Mouse (Mus musculus): ENCODE data around the gene Fem1a. TPM values are rescaled to one million over a fixed set of nuclear protein-coding genes. Genes with fewer than 3 reads are reported as not detected.

Fem1a gene
- polyA plus RNA-seq, 1 experiment = 19.9 TPM

- Histone ChIP-seq H3K4me1 (ENCODE audit: control insufficient read depth, insufficient read depth, low read length) (peaks cover 3% of the 10 kb centered on the region; the same call in 1 of the 2 replicates), H3K27ac (ENCODE audit: insufficient read depth, low read length) (peak overlapping the region; percentile 22; the same call in 1 of the 2 replicates), H3K27me3 (ENCODE audit: control insufficient read depth, insufficient read depth, low read length) (no peaks in the 10 kb centered on the region), H3K4me3 (replicated peaks; ENCODE audit: insufficient read depth, low read depth, low read length) (peak overlapping the region; percentile 43)
- WGBS = under 1% methylated on average over 14 of the region's 14 CpGs
- TF ChIP-seq CTCF (IDR thresholded peaks at IDR 0.05; ENCODE audit: borderline replicate concordance, insufficient read depth, low read depth, low read length) (no peak), POLR2A (IDR thresholded peaks at IDR 0.05; ENCODE audit: borderline replicate concordance, insufficient read depth, low read length) (peak; percentile 37; the same call in 1 of the 2 replicates)
- peak; percentile 90 to 93 for DNase-seq
Measured at GRCm38 (mm10) chr17:56233818-56234469, 22.7 kb upstream of the Fem1a start.

GRCm38 (mm10) chr17:56241541-56242401 is 14.8 kb upstream of the Fem1a start:
- Histone ChIP-seq H3K4me1 (ENCODE audit: control insufficient read depth, insufficient read depth, low read length) (peaks cover 7% of the 10 kb centered on the region; the same call in 1 of the 2 replicates), H3K4me3 (replicated peaks; ENCODE audit: insufficient read depth, low read depth, low read length) (peak overlapping the region; percentile 98), H3K27ac (ENCODE audit: insufficient read depth, low read length) (peak overlapping the region; percentile 84), H3K27me3 (ENCODE audit: control insufficient read depth, insufficient read depth, low read length) (no peaks in the 10 kb centered on the region)
- peak; percentile 91 to 93 for DNase-seq
- TF ChIP-seq POLR2A (IDR thresholded peaks at IDR 0.05; ENCODE audit: borderline replicate concordance, insufficient read depth, low read length) = peak; percentile 100
- TF ChIP-seq CTCF (IDR thresholded peaks at IDR 0.05; ENCODE audit: borderline replicate concordance, insufficient read depth, low read depth, low read length) = peak; percentile 28; the same call in 1 of the 2 replicates
- under 1% methylated on average over 33 of the region's 33 CpGs for WGBS

GRCm38 (mm10) chr17:56245608-56246007 is 11.0 kb upstream of the Fem1a start:
- 37% methylated on average over 7 of the region's 7 CpGs for WGBS
- no peak overlapping the region for H3K4me3 ChIP-seq (replicated peaks; ENCODE audit: insufficient read depth, low read depth, low read length)
- TF ChIP-seq CTCF (IDR thresholded peaks at IDR 0.05; ENCODE audit: borderline replicate concordance, insufficient read depth, low read depth, low read length) (no peak), POLR2A (IDR thresholded peaks at IDR 0.05; ENCODE audit: borderline replicate concordance, insufficient read depth, low read length) (no peak)
- H3K4me1 ChIP-seq (ENCODE audit: control insufficient read depth, insufficient read depth, low read length) = peaks cover 7% of the 10 kb centered on the region; the same call in 1 of the 2 replicates
- DNase-seq = no peak
- H3K27me3 ChIP-seq (ENCODE audit: control insufficient read depth, insufficient read depth, low read length) = no peaks in the 10 kb centered on the region
- H3K27ac ChIP-seq (ENCODE audit: insufficient read depth, low read length) = no peak overlapping the region

- no peaks in the 10 kb centered on the region for H3K4me1 ChIP-seq (ENCODE audit: control insufficient read depth, insufficient read depth, low read length)
- DNase-seq = peak; percentile 59 to 73
- H3K27ac ChIP-seq (ENCODE audit: insufficient read depth, low read length) = no peak overlapping the region
- H3K4me3 ChIP-seq (replicated peaks; ENCODE audit: insufficient read depth, low read depth, low read length) = no peak overlapping the region
- no peaks in the 10 kb centered on the region for H3K27me3 ChIP-seq (ENCODE audit: control insufficient read depth, insufficient read depth, low read length)
- 14% methylated on average over 6 of the region's 6 CpGs for WGBS
- TF ChIP-seq CTCF (IDR thresholded peaks at IDR 0.05; ENCODE audit: borderline replicate concordance, insufficient read depth, low read depth, low read length) = peak; percentile 55; the same call in 1 of the 2 replicates
- no peak for TF ChIP-seq POLR2A (IDR thresholded peaks at IDR 0.05; ENCODE audit: borderline replicate concordance, insufficient read depth, low read length)
Measured at GRCm38 (mm10) chr17:56251136-56251829, 5.3 kb upstream of the Fem1a start.

GRCm38 (mm10) chr17:56254695-56255094 is 1.9 kb upstream of the Fem1a start:
- Histone ChIP-seq H3K27me3 (ENCODE audit: control insufficient read depth, insufficient read depth, low read length) (no peaks in the 10 kb centered on the region), H3K4me1 (ENCODE audit: control insufficient read depth, insufficient read depth, low read length) (peaks cover 11% of the 10 kb centered on the region), H3K4me3 (replicated peaks; ENCODE audit: insufficient read depth, low read depth, low read length) (no peak overlapping the region), H3K27ac (ENCODE audit: insufficient read depth, low read length) (no peak overlapping the region)
- DNase-seq = no peak
- WGBS = 77% methylated on average over 4 of the region's 4 CpGs
- TF ChIP-seq POLR2A (IDR thresholded peaks at IDR 0.05; ENCODE audit: borderline replicate concordance, insufficient read depth, low read length) (no peak), CTCF (IDR thresholded peaks at IDR 0.05; ENCODE audit: borderline replicate concordance, insufficient read depth, low read depth, low read length) (no peak)

- TF ChIP-seq POLR2A (IDR thresholded peaks at IDR 0.05; ENCODE audit: borderline replicate concordance, insufficient read depth, low read length) = no peak
- TF ChIP-seq CTCF (IDR thresholded peaks at IDR 0.05; ENCODE audit: borderline replicate concordance, insufficient read depth, low read depth, low read length) = peak; percentile 26; the same call in 1 of the 2 replicates
Measured at GRCm38 (mm10) chr17:56255429-56255828, 1.2 kb upstream of the Fem1a start.

GRCm38 (mm10) chr17:56255863-56256238 is 759 bp upstream of the Fem1a start:
- under 1% methylated on average over 32 of the region's 32 CpGs for WGBS
- Histone ChIP-seq H3K27me3 (ENCODE audit: control insufficient read depth, insufficient read depth, low read length) (no peaks in the 10 kb centered on the region), H3K4me3 (replicated peaks; ENCODE audit: insufficient read depth, low read depth, low read length) (peak overlapping the region; percentile 71), H3K27ac (ENCODE audit: insufficient read depth, low read length) (peak overlapping the region; percentile 57; the same call in 1 of the 2 replicates), H3K4me1 (ENCODE audit: control insufficient read depth, insufficient read depth, low read length) (peaks cover 18% of the 10 kb centered on the region)
- TF ChIP-seq CTCF (IDR thresholded peaks at IDR 0.05; ENCODE audit: borderline replicate concordance, insufficient read depth, low read depth, low read length) = peak; percentile 85
- peak; percentile 72; the same call in 1 of the 2 replicates for TF ChIP-seq POLR2A (IDR thresholded peaks at IDR 0.05; ENCODE audit: borderline replicate concordance, insufficient read depth, low read length)
- DNase-seq = peak; percentile 99

More at GRCm38 (mm10) chr17:56255429-56255828, 1.2 kb upstream of the Fem1a start:
- 15% methylated on average over 9 of the region's 9 CpGs for WGBS
- peak overlapping the region; percentile 13 for H3K4me3 ChIP-seq (replicated peaks; ENCODE audit: insufficient read depth, low read depth, low read length)
- H3K27ac ChIP-seq (ENCODE audit: insufficient read depth, low read length) = no peak overlapping the region
- H3K4me1 ChIP-seq (ENCODE audit: control insufficient read depth, insufficient read depth, low read length) = peaks cover 18% of the 10 kb centered on the region
- no peaks in the 10 kb centered on the region for H3K27me3 ChIP-seq (ENCODE audit: control insufficient read depth, insufficient read depth, low read length)
- peak in 1 of 2 experiments; percentile 69 for DNase-seq
